Mouse (Mus musculus): ENCODE measurements around the gene Zfp185. TPM values are rescaled to one million over a fixed set of nuclear protein-coding genes. Genes with fewer than 3 reads are reported as not detected.

The Zfp185 gene
- 0.02 and 0.05 TPM in 2 replicates for polyA plus RNA-seq (2012)

DNA sequence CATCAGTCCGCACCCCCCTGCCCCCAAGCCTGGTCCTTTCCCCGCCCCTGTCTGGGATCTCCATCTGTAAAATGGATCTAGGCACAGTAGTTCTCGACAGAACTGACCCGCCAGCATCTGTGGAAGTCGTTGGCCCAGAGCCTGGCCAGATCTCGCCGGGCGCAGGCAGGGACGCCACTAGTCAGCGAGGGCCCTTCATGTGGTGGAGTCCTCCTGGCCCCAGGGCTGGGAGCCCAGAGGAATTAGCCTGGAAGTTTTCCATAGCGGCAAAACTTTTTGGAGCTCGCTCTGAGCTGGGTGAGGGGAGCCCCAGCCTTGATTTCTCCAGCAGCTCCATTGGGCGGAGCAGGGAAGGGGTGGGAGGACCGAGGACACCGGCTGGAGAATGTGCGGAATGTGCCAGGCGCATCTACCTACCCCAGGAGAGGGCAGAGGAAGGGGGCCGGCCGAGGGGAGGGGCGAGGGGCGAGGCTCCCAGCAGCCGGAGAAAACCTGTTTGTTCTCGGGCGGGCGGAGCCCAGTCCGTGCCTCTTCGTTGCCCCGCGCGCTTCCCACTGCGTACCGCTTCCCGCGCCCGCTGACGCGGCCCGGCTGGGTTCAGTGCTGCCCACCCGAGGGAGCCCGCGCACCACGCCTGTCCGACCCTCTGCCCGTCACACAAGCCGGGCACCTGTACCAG lies at the start of gene Zfp185:
Gene Zfp185 (plus strand): TSS at position 499 of the 679 bp plus-strand sequence.
- no peak for TF ChIP-seq GATA1 (IDR thresholded peaks at IDR 0.05; ENCODE audit: low read length)

DNA sequence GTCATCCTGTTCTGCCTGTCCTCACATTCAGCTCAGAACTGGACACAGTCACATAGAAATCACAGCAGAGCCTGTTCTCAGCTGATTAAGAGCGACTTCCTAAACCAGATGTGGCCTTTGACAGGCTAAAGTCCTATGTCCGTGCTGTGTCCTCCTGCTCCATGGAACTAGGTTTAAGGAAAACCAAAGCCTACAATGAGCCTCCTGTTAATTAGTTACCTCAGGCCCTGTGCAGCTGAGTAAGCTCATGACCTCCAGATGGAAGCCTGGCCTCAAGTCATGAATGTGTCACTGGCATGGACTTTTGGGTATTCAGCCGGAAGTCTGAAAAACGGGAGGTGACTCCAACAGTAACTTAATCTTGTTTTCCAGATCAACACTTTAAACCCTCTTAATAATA lies 33.7 kb upstream of the Zfp185 start:
- TF ChIP-seq GATA1 (IDR thresholded peaks at IDR 0.05; ENCODE audit: low read length), result no peak

DNA sequence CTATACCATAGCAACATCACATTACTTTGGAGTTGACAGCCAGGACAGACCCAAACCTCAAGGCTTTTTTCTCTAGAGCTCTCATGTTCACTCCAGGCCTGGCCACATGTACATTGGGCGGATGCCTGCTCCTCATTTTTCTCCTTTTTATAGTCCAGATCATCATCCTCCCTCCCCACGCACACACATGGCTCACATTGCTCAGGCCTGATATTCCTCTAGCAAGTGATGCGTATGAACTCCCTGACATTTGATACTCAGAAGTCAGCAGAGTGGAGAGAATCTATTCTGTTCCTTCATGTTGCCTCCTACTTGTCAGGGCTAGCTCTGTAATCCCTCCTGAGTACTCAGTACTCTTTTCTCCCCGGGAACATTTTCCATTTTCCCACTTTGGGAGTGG lies 30.7 kb upstream of the Zfp185 start:
- no peak for TF ChIP-seq GATA1 (IDR thresholded peaks at IDR 0.05; ENCODE audit: low read length)

DNA sequence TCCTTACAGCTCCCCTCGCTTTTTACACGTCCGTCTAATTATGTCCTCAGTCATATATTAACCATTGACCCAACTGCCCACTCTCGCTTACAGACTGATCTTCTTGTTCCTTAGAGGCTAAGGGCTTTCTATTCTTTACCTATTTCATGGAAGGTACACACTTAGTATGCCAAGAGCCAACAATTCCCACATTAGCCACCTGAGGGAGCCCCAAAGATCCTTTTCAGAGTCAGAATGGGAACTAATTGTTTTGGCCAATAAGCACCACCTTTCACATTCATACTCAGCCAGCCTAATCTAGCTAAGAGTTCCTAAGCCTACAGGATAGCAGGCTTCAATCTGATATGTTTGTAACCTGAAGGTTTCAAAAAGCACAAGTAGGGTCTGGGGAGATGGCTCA lies 26.7 kb upstream of the Zfp185 start:
- TF ChIP-seq GATA1 (IDR thresholded peaks at IDR 0.05; ENCODE audit: low read length), result no peak

DNA sequence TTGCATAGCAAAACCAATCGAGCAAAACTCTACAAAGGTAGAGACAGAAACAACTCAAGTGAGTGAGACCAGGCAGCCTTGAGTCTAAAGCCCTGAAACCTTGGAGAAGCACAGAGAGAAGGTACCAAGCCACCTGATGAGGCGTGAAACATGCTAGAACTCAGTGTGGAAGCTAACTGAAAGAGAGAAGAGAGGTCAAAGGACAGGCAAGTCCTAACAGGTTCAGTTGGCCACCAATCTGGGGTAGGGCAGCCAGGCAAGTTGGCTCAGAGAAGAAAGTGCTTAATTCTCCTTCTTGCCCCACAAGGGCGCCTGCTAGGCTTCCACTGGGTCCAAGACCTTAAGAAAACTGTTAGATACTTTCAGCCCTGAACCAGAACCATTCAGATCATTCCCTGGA lies 25.6 kb upstream of the Zfp185 start:
- TF ChIP-seq GATA1 (IDR thresholded peaks at IDR 0.05; ENCODE audit: low read length), result no peak

DNA sequence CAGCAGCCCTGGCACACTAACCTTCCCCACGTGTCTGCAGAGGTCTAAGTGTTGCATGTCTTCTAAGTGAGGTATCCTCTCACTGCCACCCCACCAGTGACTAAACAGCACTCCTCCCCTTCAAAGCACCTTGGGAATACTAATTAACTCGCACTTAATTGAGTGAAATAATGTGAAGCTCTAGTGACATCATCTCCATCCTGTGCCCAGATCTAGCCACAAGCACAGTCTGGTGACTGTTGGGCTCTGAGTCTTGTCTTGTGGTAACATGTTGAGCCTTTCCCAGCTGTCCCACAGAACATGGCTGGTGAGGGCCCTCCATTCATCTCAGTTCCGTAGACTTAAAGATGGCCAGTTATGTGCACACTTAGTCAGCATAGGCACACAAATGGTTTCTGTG lies 24.4 kb upstream of the Zfp185 start:
- TF ChIP-seq GATA1 (IDR thresholded peaks at IDR 0.05; ENCODE audit: low read length), result no peak

DNA sequence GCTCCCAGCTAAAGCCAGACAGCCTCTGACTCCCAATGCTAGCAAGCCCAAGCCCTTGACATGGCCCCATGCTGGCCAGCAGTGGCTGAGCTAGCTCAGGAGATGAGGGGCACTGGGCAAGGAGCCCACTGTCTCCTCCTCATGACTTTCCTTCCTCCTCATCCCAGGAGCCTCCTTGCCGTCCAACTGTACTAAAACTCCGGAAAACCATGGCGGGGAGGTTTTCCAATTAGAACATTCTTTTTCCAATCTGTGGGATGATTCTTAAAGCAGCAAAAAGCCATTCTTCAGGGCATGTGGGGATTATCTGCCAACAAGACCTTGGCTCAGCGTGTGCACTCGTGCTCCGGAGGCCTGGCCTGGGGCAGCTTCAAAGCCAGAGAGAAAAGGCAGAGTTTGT lies 4.3 kb upstream of the Zfp185 start:
- TF ChIP-seq GATA1 (IDR thresholded peaks at IDR 0.05; ENCODE audit: low read length), result no peak

DNA sequence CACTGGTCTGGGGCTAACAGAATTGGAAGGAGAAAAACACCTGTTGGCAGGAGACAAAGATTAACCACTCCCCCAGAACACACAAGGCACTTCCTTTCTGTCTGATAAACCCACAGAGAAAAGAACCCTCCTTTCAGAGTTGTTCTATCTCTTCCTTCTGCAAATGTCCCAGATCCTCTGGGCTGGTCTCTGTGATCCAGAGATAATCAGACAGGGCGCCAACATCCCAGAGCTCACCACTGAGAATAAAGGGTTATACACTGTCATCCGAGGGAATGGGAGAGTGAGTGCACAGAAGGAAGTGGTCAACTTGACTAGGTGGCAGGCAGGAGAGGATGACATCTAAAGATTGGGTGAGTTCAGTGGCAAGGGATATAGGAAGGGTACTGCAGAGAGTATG lies 1.5 kb upstream of the Zfp185 start:
- TF ChIP-seq GATA1 (IDR thresholded peaks at IDR 0.05; ENCODE audit: low read length), result no peak

DNA sequence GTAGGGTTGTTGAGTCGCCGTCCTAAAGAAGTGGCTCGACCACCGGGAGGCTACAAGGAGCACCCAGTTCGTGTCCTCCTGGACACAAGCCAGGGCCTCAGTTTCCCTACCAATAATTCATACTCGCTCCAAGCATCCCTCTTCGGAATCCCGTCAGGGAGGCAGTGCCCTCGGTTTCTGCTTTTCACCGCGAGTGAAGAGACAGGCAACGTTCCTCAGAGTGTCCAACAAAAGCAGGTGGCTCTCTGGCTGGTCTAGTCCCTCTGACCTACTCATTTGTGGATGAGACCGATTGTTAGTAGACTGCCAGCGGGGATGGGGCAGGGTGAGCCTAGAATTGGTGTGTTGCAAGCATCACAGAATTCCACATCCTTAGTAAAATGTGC lies 374 bp downstream of the Zfp185 start:
- TF ChIP-seq GATA1 (IDR thresholded peaks at IDR 0.05; ENCODE audit: low read length), result no peak

DNA sequence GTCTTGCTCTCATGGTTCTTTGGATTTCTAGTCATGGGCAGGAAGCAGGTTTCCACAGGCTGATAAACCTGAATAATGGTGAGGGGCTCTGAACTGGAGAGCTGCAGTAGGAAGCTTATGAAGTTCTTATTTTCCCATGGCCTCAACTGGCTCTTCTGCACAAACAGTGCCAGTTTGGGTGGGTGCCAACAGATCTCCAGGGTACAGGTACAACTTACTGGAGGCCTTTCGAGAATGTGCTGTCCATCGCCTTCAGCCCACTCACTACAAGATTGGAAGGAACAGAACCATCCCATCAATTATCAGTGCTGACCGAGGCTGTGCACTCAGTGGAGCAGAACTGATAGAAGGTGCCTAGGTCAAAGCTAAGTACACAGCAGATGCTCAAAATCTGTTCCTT lies 1.3 kb downstream of the Zfp185 start:
- no peak for TF ChIP-seq GATA1 (IDR thresholded peaks at IDR 0.05; ENCODE audit: low read length)

DNA sequence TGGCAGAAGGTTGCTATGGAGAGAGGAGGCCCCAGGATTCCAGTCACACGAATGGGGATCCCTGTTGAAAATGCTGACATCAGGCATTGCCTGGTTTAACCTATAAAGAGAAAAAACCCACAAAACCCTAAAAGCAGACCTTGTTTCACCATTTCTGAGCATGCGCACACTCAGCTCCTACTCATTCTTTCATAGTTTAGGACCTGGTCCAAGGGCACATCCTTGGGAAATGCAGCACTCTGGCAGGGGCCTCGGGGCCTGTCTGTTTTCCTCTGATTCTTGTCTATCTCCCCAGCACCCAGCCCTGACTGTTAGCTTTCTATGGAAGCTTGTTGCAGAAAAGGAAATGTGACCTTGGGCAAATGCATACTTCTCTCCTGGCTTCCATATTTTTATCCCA lies 3.4 kb downstream of the Zfp185 start:
- TF ChIP-seq GATA1 (IDR thresholded peaks at IDR 0.05; ENCODE audit: low read length), result no peak

DNA sequence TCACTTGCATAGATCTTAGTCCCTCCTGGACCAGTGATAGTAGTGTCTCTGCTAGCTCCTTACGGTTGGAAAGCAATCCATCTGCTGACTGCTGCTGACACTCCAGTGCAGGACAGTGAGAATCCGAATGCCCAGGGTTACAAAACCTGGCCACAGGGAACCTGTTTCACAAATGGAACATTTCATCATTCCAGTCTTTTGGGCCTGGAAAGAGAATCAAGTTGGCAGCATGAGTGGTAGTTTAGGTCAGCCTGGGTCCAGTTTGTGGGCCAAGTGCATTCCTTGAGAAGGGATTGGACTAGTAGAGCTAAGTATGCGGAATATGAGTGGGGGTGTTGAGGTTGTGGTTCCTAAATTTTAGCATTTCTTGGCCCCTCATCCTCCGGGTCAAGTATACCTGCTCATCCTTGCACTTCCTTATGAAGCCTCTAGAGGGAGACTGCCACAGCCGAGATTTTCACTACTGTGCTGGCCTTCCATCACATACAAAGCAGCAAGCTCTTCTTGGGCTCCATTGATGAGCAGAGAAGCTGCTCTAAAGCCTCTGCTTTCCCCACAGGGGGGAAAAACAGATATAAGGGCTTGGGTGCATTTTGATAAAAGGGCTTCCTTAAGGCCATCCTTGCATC lies 5.3 kb downstream of the Zfp185 start:
- no peak for TF ChIP-seq GATA1 (IDR thresholded peaks at IDR 0.05; ENCODE audit: low read length)

DNA sequence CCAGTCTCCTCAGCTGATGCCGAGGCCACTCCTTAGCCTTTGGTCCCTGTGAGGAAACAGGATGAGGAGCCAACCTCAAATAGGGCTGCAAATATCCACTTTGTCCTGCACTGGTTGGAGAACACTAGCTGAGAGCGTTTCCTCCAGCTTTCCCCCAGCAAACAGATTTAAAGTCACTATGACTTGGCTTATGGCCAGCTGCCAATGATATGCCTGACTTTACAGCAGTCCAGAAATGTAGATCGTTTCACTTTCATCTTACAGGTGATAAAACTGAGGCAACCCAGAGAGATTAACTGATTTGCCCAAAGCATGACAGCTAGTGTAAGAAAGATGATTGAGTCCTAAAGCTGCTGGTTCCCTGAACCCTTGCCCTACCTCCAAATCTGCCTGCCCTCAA lies 8.4 kb downstream of the Zfp185 start:
- no peak for TF ChIP-seq GATA1 (IDR thresholded peaks at IDR 0.05; ENCODE audit: low read length)

DNA sequence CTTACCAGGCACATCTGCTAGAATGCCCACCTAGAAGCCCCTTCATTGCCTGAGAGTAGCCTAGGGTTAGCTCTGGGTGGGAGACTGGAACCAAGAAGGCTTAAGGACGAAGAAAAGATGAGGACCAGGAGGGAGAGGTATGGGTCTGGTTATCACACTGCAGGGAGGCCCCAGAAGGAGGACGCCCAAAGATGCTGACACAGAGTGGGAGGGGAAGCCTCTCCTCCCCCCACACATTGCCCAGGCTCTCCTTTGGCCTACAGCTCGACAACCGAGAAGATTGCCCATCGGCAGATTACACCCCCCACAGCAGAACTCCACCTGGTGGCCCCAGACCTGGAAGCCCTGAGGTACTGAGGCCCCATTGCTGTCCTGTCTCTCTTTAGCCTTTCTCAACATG lies 16.0 kb downstream of the Zfp185 start:
- TF ChIP-seq GATA1 (IDR thresholded peaks at IDR 0.05; ENCODE audit: low read length), result no peak

DNA sequence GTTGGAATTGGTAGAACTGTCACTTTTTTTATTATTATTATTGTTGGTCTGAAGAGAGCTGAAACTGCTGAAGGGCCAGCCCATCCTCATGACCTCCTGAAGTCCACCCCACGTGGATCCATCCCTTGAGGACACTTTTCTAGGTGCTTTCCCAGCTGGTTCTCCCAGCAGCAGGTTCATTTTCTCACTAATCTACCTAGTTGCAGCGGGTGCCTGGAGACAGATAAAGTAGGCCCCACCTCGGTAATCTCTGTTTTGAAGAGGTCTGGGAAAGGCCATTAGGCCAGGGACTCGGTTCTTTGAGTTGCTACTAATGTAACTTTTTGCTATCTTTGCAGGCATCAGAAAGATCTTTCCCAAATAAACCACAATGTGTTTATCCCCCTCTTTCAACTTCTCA lies 18.5 kb downstream of the Zfp185 start:
- no peak for TF ChIP-seq GATA1 (IDR thresholded peaks at IDR 0.05; ENCODE audit: low read length)

DNA sequence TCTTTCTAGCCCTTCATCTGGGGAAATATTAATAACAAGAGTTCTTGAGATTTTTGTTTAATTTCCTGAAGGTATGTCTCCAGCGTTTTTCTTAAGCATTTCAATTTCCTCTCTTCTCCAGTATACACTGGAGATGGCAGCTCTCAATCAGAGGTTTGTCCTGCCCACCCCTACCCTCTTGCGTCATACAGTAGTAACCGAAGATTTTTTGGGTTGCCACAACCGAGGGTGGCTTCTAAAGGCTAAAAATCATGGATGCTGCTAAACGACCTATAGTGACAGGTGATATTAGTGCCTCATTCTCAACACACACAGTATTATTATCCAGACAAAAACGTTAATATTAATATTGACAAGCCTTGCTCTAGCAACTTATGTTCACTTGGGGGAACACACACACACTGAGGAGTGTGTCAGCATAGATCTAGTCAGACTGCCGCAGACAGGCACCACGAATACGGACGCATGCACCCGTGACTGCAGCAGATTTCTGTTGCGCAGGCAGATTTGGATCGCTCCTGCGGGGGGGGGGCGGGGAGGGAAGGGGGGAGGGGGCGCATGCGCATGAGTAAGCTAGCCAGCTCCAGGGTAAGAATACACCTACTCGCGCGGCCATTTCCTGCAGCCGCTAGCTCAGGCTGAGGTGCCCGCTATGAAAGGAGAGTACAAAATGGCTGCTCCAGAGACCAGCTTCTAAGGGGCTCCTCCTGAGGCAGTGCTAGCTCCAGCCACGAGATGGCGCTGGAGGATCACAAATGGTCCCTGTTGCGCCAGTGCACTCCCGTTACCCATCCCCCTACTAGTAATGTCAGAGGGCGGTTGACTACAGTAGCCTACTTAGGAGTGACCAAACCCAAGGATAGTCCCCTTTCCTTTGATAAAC lies 20.7 kb downstream of the Zfp185 start:
- no peak for TF ChIP-seq GATA1 (IDR thresholded peaks at IDR 0.05; ENCODE audit: low read length)

Data from G1E-ER4 (cell line).